Mouse (Mus musculus) C2C12 (cell line): ENCODE results near the gene 4933425L06Rik.

Source experiments
- CTCF ChIP-seq: IDR thresholded peaks from one replicate; pipeline ENCODE4 v1.5.1; 2011; ENCODE audit not compliant: control insufficient read depth, insufficient read depth, insufficient read length
- MAX ChIP-seq: IDR thresholded peaks from one replicate; pipeline ENCODE4 v1.6.1; 2011; ENCODE audit warnings: mild to moderate bottlenecking, control low read depth
- MYOD1 ChIP-seq: IDR thresholded peaks from one replicate; pipeline ENCODE4 v1.6.1; 2011; ENCODE audit warnings: low read depth; ENCODE audit not compliant: control insufficient read depth, insufficient read length

- no peak for TF ChIP-seq CTCF
- TF ChIP-seq MYOD1: no peak
- TF ChIP-seq MAX: no peak
These were observed 27.6 kb upstream of the 4933425L06Rik start, which contains the start of gene Rgs7bp for GRCm38 (mm10) chr13:105054181-105054940.
